Mouse (Mus musculus) lung, postnatal 0 days (tissue): ENCODE data around the gene Nat8f6. TPM values are rescaled to one million over a fixed set of nuclear protein-coding genes. Genes with fewer than 3 reads are reported as not detected.
"Not testable (repeated sequence)": the region's sequence is repeated elsewhere in the genome, so short reads cannot be mapped to it uniquely, and the experiment has no call there.

ENCODE experiments used
- ATAC-seq: fragments of 200-750 bp; cut with Nextera tagmentation; 2 replicates; pipeline ENCODE4 v1.8.0; 2017; ENCODE audit warnings: moderate library complexity
- DNase-seq: peaks from one replicate; pipeline ENCODE4 v3.0.0-alpha.2; 2016; ENCODE audit warnings: low spot score
- H3K27ac ChIP-seq: fragments of 300-500 bp; sonication (generic); 2 replicates; pipeline ENCODE4 v1.5.1; 2014; ENCODE audit warnings: antibody characterized with exemption, mild to moderate bottlenecking, low read length, mixed read lengths
- H3K27me3 ChIP-seq: fragments of 300-500 bp; sonication (generic); replicated peaks from 2 replicates; pipeline ENCODE4 v1.6.1; 2014; ENCODE audit warnings: low read length, mixed read lengths; ENCODE audit not compliant: insufficient read depth
- H3K36me3 ChIP-seq: fragments of 300-500 bp; sonication (generic); 2 replicates; pipeline ENCODE4 v1.6.1; 2014; ENCODE audit warnings: low read length, mixed read lengths; ENCODE audit not compliant: insufficient read depth
- H3K4me1 ChIP-seq: fragments of 300-500 bp; sonication (generic); 2 replicates; pipeline ENCODE4 v1.6.1; 2014; ENCODE audit warnings: antibody characterized with exemption, low read depth, low read length, mixed read lengths; ENCODE audit not compliant: insufficient read depth
- H3K4me2 ChIP-seq: fragments of 300-500 bp; sonication (generic); replicated peaks from 2 replicates; pipeline ENCODE4 v1.6.1; 2014; ENCODE audit warnings: low read depth, mild to moderate bottlenecking, low read length, moderate library complexity, mixed read lengths
- H3K4me3 ChIP-seq: fragments of 300-500 bp; sonication (generic); 2 replicates; pipeline ENCODE4 v1.5.1; 2014; ENCODE audit warnings: low read depth, low read length
- H3K9ac ChIP-seq: fragments of 300-500 bp; sonication (generic); replicated peaks from 2 replicates; pipeline ENCODE4 v1.6.1; 2014; ENCODE audit warnings: low read depth, mild to moderate bottlenecking
- H3K9me3 ChIP-seq: fragments of 300-500 bp; sonication (generic); 2 replicates; pipeline ENCODE4 v1.6.1; 2016; ENCODE audit warnings: low read length, mixed read lengths
- CTCF ChIP-seq: IDR thresholded peaks from 2 replicates; pipeline ENCODE4 v1.5.1; 2016; ENCODE audit warnings: antibody characterized with exemption, mild to moderate bottlenecking
- EP300 ChIP-seq: IDR thresholded peaks from 2 replicates; pipeline ENCODE4 v1.6.1; 2016; ENCODE audit warnings: antibody characterized with exemption, mild to moderate bottlenecking, control low read depth
- whole genome bisulfite sequencing: fragments of 180-500 bp; shearing (Covaris S2); extraction: QIAGEN DNeasy Blood & Tissue Kit; methylation state at CpG from one replicate; pipeline ENCODE4 v1.1.7; 2014; 5-methylcytosine and 5-hydroxymethylcytosine counted together
- polyA plus RNA-seq: library from polyadenylated mRNA; unstranded; fragments of >200 nt; fragmentation: Nextera tagmentation; extraction: Ambion mirVana; gene quantifications from 2 replicates; pipeline ENCODE4 v1.2.1, GENCODE M21; 2015

The Nat8f6 gene
- polyA plus RNA-seq, 1 experiment from 2014 or later = not detected

DNA sequence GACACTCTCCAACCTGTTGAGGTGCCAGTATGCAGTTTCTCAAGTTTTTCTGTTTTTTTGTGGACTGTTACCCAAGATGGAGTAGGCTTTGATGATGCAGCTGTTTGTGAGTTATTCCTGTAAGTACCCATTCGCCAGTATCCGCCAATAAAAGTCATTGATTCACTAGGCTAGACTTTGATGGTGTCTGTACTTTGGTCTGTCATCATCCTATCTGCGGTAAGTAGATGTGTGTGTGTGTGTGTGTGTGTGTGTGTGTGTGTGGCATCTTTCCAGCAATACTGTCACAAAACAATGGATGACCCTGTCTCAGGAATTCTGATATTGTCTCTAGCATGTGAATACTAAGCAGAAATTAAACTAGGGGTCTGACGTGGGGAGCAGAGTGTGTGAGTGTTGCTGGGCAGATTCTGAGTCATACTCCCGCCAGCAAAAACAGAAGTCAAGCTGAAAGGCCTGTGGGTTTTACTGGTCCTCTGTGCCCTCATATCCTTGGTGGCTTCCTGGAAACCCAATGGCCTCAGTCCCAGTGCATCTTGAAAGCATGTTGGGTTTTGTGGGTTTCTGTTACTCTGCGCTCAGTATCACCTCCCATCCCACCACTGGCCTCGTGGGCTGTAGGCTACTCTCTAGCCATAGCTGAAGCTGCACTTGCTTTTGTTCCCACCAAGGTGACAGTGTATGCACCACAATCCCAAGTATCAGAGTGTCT lies 30.5 kb upstream of the Nat8f6 start:
- ATAC-seq (no peak), DNase-seq (no peak)
- H3K4me1 ChIP-seq = no peaks in the 10 kb centered on the region
- no peak for TF ChIP-seq EP300
- TF ChIP-seq CTCF = no peak
- no peak overlapping the region for H3K4me3 ChIP-seq
- WGBS = 82% methylated on average over 7 of the region's 7 CpGs
- H3K36me3 ChIP-seq = no peaks in the 10 kb centered on the region
- H3K27ac ChIP-seq = no peak overlapping the region
- no peak overlapping the region for H3K4me2 ChIP-seq
- H3K27me3 ChIP-seq = no peaks in the 10 kb centered on the region
- H3K9me3 ChIP-seq = no peaks in the 10 kb centered on the region
- no peak overlapping the region for H3K9ac ChIP-seq

DNA sequence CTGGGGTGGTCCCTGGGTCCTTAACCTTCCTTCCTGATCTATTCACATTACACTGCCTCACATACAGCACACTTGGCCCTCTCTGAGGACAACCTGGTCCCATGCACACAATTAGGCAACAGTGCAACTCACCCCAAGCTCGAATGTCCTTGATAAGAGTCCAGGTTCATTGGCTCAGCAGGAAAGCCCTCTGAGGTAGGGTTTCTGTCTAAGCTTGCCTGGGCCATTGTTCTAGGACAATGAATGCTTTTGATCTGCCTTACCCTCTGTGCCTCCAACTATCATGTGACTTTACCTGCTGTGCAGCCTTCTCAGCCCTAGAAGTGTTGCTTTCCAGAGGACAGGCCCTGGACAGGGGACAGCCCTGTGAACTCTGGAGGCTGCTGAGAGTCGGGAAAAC lies 28.5 kb upstream of the Nat8f6 start:
- 19% methylated on average over 2 of the region's 2 CpGs for WGBS
- no peak for DNase-seq

DNA sequence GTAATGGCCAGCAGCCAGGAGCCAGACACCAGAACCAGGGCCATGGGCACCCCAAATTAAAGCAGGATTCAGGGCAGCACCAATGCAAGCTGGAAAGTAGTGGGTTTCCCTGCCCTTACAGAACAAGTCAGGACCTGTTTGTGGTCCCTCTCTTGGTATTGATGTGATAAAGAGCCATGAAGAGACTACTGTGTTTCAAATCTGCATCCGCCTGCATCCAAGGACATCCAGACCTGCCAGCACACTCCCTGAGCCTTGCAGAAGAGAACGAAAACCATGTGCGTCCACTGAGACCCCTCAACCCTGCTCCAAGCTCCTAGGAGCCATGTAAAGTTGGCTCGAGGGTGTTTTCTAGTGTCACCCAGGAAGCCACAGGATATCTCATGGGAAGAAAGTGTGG lies 27.4 kb upstream of the Nat8f6 start:
- Histone ChIP-seq H3K9me3 (no peaks in the 10 kb centered on the region), H3K27ac (no peak overlapping the region), H3K4me3 (no peak overlapping the region), H3K36me3 (no peaks in the 10 kb centered on the region), H3K9ac (no peak overlapping the region), H3K4me2 (no peak overlapping the region), H3K27me3 (no peaks in the 10 kb centered on the region), H3K4me1 (no peaks in the 10 kb centered on the region)
- ATAC-seq (no peak), DNase-seq (no peak)
- TF ChIP-seq EP300 (no peak), CTCF (no peak)
- 77% methylated on average over 4 of the region's 4 CpGs for WGBS

More for the DNA sequence above, 28.5 kb upstream of the Nat8f6 start:
- no peak for ATAC-seq
- TF ChIP-seq EP300 (no peak), CTCF (no peak)
- Histone ChIP-seq H3K36me3 (no peaks in the 10 kb centered on the region), H3K4me2 (no peak overlapping the region), H3K4me1 (no peaks in the 10 kb centered on the region), H3K27ac (no peak overlapping the region), H3K9me3 (no peaks in the 10 kb centered on the region), H3K4me3 (no peak overlapping the region), H3K27me3 (no peaks in the 10 kb centered on the region), H3K9ac (no peak overlapping the region)

DNA sequence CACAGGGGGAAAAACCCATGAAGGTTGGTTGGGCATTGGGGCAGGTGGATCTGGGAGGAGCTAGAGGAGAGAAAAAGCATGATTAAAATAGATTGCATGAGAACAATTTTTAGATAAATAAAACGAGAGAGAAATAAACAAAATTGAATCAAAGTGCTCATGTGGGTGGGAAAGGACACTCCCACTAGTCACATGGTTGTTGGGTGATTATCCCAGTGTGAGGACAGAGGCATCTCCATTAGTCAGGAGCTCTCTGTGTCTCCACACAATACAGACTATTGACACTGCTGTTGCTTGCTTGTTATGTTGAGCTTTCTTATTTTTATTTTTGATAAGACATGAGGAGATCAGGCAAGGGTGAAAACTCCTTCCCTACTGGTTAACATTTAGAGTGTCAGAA lies 26.2 kb upstream of the Nat8f6 start:
- Histone ChIP-seq H3K27ac (no peak overlapping the region), H3K4me2 (no peak overlapping the region), H3K4me1 (no peaks in the 10 kb centered on the region), H3K9ac (no peak overlapping the region), H3K27me3 (no peaks in the 10 kb centered on the region), H3K36me3 (no peaks in the 10 kb centered on the region), H3K9me3 (no peaks in the 10 kb centered on the region), H3K4me3 (no peak overlapping the region)
- ATAC-seq (no peak), DNase-seq (no peak)
- 16% methylated on average over 1 of the region's 1 CpGs for WGBS
- TF ChIP-seq CTCF (no peak), EP300 (no peak)

DNA sequence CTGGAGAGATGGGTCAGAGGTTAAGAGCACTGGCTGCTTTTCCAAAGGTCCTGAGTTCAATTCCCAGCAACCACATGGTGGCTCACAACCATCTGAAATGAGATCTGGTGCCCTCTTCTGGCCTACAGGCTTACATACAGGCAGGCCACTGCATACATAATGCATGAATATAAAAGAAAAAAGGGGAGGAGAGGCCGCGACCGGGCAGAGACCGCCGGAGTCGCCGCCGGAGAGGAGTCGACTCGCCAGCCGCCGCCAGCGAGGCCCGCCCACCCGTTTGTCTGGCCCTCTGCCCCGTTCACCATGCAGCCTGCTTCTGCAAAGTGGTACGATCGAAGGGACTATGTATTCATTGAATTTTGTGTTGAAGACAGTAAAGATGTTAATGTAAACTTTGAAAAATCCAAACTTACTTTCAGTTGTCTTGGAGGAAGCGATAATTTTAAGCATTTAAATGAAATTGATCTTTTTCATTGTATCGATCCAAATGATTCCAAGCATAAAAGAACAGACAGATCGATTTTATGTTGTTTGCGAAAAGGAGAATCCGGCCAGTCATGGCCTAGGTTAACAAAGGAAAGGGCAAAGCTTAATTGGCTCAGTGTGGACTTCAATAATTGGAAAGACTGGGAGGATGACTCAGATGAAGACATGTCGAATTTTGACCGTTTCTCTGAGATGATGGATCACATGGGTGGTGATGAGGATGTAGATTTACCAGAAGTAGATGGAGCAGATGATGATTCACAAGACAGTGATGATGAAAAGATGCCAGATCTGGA lies 23.1 kb upstream of the Nat8f6 start:
- WGBS = 84% methylated on average over 19 of the region's 25 CpGs
- H3K4me3 ChIP-seq, H3K4me2 ChIP-seq, H3K9me3 ChIP-seq, H3K27ac ChIP-seq, H3K4me1 ChIP-seq, DNase-seq, H3K36me3 ChIP-seq, H3K27me3 ChIP-seq, ATAC-seq, H3K9ac ChIP-seq: not testable (repeated sequence)

DNA sequence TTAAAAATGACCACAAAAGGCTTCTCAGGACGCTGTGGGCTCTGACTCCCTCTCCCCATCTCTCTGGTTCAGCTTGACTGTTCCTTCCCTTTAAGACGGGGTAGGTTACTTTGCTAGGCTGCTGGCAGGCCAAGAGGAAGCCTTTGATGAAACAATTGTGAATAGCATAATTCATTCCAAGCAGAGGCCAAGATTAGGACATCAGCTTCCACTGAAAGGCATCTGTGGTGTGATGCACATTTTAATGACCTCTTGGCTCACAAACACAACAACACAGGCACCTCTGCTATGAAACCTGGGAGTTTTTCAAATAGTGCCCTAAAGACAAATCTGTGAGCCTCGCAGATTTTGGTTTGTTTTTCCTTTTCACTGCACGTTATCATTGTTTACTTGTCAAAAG lies 19.2 kb upstream of the Nat8f6 start:
- DNase-seq (no peak), ATAC-seq (no peak)
- WGBS = 44% methylated on average over 4 of the region's 4 CpGs
- H3K27ac ChIP-seq = no peak overlapping the region
- H3K36me3 ChIP-seq = no peaks in the 10 kb centered on the region
- no peaks in the 10 kb centered on the region for H3K9me3 ChIP-seq
- H3K4me2 ChIP-seq = no peak overlapping the region
- no peaks in the 10 kb centered on the region for H3K4me1 ChIP-seq
- no peak overlapping the region for H3K4me3 ChIP-seq
- no peaks in the 10 kb centered on the region for H3K27me3 ChIP-seq
- H3K9ac ChIP-seq = no peak overlapping the region
- TF ChIP-seq EP300 (no peak), CTCF (no peak)
